Mouse (Mus musculus) ES-Bruce4 (cell line): Measurements from ENCODE around the gene Baz2a.

Experiments used
- CTCF ChIP-seq: IDR thresholded peaks from one replicate; pipeline ENCODE4 v1.8.1; 2011; ENCODE audit warnings: low read depth, low read length
- EP300 ChIP-seq: IDR thresholded peaks from 2 replicates; pipeline ENCODE4 v1.6.1; 2011; ENCODE audit warnings: low read depth, low read length; ENCODE audit not compliant: insufficient read depth
- POLR2A ChIP-seq: IDR thresholded peaks from one replicate; pipeline ENCODE4 v1.8.1; 2011; ENCODE audit warnings: low read length; ENCODE audit not compliant: insufficient read depth

GRCm38 (mm10) chr10:128131812-128132211, 40.4 kb downstream of the Baz2a start:
- TF ChIP-seq CTCF: no peak
- no peak for TF ChIP-seq POLR2A
- TF ChIP-seq EP300: no peak
